Mouse (Mus musculus): Measurements from ENCODE around the gene Fam83e. TPM values are rescaled to one million over a fixed set of nuclear protein-coding genes. Genes with fewer than 3 reads are reported as not detected.

The Fam83e gene
- polyA plus RNA-seq, 1 experiment, result not detected

DNA sequence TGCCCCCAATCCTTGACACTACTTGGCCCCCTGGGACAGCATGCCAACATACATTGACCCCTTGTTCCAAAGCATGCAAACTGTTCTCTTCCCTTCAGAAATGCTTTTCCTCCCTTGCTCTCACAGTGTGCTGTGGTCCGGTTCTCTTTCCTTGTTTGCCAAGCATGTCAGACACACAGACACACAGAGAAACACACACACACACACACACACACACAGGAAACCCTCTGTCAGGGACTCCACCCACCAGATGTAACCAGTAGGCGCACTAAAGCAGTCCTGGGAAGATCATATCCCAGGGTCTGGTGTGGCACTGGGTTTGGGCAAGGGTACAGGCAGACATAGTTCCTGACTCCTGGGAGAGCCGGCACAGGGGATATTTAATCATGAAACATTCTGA is 34.2 kb upstream of the Fam83e start:
- Histone ChIP-seq H3K4me1 (ENCODE audit: control insufficient read depth, insufficient read depth, low read length) (no peaks in the 10 kb centered on the region), H3K27ac (ENCODE audit: insufficient read depth, low read length) (no peak overlapping the region), H3K4me3 (ENCODE audit: insufficient read depth, low read length) (no peak overlapping the region)
- TF ChIP-seq CTCF (IDR thresholded peaks at IDR 0.05; ENCODE audit: borderline replicate concordance, insufficient read depth, low read length), result no peak
- no peak for TF ChIP-seq POLR2A (IDR thresholded peaks at IDR 0.05; ENCODE audit: low read depth, low read length)

DNA sequence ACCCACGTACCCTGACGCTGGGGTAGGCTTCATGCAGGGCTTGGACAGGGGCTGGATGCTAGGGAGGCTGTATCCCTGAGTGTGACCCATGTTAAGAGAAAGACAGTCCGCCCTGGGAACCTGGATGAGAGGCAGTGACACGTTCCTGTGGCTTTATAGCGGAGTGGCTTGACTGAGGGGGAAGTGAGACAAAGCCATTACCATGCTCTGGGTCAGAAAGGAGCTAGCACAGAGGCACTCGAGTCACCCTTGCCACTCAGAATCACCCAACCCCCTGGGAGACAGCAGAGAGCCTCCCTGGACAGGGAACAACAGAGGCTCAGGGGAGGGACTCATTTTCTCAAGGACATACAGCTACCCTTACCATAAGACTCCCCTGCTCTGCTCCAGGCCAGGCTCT is 31.9 kb upstream of the Fam83e start:
- no peaks in the 10 kb centered on the region for H3K4me1 ChIP-seq (ENCODE audit: control insufficient read depth, insufficient read depth, low read length)
- no peak overlapping the region for H3K4me3 ChIP-seq (ENCODE audit: insufficient read depth, low read length)
- TF ChIP-seq POLR2A (IDR thresholded peaks at IDR 0.05; ENCODE audit: low read depth, low read length) (no peak), CTCF (IDR thresholded peaks at IDR 0.05; ENCODE audit: borderline replicate concordance, insufficient read depth, low read length) (no peak)
- H3K27ac ChIP-seq (ENCODE audit: insufficient read depth, low read length), result no peak overlapping the region

DNA sequence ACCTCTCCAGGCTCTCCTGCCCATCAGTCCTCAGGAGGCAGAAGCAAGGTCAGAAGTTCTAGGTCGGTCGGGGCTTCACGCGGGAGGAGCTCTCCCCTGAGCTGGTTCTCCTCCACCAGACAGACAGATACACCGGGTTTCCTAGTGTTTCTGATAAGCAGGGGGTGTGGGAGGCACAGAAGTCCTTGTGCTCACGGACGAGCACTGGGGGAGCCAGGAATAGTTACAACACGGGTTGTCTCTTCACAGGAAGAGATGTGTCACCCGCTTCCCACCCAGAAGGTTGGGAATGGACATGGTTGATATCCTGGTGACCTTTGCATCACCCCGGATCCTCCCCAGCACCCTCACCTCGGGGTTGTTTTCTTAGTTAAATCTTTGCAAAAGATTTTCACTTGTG is 31.2 kb upstream of the Fam83e start:
- no peak for TF ChIP-seq POLR2A (IDR thresholded peaks at IDR 0.05; ENCODE audit: low read depth, low read length)
- TF ChIP-seq CTCF (IDR thresholded peaks at IDR 0.05; ENCODE audit: borderline replicate concordance, insufficient read depth, low read length), result no peak
- Histone ChIP-seq H3K4me3 (ENCODE audit: insufficient read depth, low read length) (no peak overlapping the region), H3K4me1 (ENCODE audit: control insufficient read depth, insufficient read depth, low read length) (no peaks in the 10 kb centered on the region), H3K27ac (ENCODE audit: insufficient read depth, low read length) (no peak overlapping the region)

DNA sequence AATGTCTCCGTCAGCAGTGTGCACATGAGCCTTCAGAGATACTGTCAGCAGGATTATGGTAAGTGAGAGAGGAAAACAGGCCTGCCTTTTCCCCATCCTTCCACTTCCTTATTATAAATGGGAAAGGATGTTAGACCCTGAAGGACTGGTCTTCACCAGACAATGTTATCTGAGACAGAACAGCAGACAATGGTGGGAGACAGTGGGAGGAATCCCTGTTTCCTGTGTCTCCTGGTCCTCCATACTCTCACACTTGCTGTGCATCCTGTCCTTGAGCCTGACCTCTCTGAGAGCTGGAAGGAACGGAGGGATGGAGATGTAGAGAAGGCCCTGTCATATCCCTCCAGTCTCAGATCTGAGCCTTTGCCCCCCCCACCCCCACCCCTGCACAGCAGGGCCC is 28.6 kb upstream of the Fam83e start:
- Histone ChIP-seq H3K27ac (ENCODE audit: insufficient read depth, low read length) (no peak overlapping the region), H3K4me3 (ENCODE audit: insufficient read depth, low read length) (no peak overlapping the region), H3K4me1 (ENCODE audit: control insufficient read depth, insufficient read depth, low read length) (no peaks in the 10 kb centered on the region)
- no peak for TF ChIP-seq POLR2A (IDR thresholded peaks at IDR 0.05; ENCODE audit: low read depth, low read length)
- no peak for TF ChIP-seq CTCF (IDR thresholded peaks at IDR 0.05; ENCODE audit: borderline replicate concordance, insufficient read depth, low read length)

DNA sequence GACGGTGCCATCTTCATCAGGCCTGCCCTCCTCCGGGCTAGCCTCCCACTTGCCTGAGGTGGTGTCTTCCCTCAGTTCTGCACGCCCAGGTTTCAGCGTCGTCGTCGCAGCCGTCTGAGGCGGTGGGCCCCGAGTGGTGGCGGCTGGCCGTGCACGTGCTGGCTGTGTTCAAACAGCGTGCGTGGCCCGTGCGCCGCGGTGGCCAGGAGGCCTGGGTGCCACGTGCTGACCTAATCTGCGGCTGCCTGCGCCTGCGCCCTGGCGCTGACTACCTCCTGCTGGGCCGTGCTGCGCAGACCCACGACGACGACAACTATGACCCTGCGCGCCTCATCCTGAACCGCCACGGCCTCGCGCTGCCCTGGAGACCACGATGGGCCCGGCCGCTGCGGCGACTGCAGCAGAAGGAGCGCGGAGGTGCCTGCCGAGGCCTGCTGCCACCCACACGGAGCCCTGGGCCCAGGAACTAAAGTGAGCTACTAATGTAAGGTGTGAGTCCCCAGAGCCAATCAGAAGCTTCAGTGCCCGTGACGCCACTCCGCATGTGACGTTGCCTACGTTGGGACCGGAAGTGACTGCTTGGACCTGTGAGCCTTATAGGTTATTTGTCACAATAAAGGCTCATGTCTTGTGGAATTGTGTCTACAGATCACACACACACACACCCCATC is 27.0 kb upstream of the Fam83e start, which contains the start of gene Sec1:
TSS of gene Sec1 (minus strand) at position 482 of the 671 bp plus-strand sequence.
- H3K4me1 ChIP-seq (ENCODE audit: control insufficient read depth, insufficient read depth, low read length), result no peaks in the 10 kb centered on the region
- H3K4me3 ChIP-seq (ENCODE audit: insufficient read depth, low read length), result no peak within 1 kb of the TSS
- no peak within 1 kb of the TSS for H3K27ac ChIP-seq (ENCODE audit: insufficient read depth, low read length)
- no peak for TF ChIP-seq POLR2A (IDR thresholded peaks at IDR 0.05; ENCODE audit: low read depth, low read length)
- TF ChIP-seq CTCF (IDR thresholded peaks at IDR 0.05; ENCODE audit: borderline replicate concordance, insufficient read depth, low read length), result no peak

DNA sequence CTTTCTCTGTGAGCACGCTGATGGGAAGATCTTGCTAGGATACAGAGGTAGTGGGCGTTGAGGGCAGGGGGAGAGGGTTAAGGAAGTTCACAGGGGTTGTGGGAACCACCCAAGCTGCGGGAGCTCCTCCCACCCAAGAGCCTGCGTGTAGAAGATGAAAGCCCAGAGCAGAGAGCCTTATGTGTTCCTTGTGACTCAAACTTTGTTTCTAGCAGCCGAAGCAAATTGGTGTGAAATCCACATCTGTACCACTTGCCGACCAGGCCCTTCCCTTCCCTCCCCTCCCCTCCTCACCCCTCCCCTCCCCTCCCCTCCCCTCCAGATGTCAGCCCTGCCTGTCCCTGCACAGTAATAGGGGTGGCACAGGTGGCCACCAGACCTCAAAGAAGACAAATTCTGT is 25.9 kb upstream of the Fam83e start:
- Histone ChIP-seq H3K4me3 (ENCODE audit: insufficient read depth, low read length) (no peak overlapping the region), H3K27ac (ENCODE audit: insufficient read depth, low read length) (no peak overlapping the region), H3K4me1 (ENCODE audit: control insufficient read depth, insufficient read depth, low read length) (no peaks in the 10 kb centered on the region)
- TF ChIP-seq POLR2A (IDR thresholded peaks at IDR 0.05; ENCODE audit: low read depth, low read length) (no peak), CTCF (IDR thresholded peaks at IDR 0.05; ENCODE audit: borderline replicate concordance, insufficient read depth, low read length) (no peak)

DNA sequence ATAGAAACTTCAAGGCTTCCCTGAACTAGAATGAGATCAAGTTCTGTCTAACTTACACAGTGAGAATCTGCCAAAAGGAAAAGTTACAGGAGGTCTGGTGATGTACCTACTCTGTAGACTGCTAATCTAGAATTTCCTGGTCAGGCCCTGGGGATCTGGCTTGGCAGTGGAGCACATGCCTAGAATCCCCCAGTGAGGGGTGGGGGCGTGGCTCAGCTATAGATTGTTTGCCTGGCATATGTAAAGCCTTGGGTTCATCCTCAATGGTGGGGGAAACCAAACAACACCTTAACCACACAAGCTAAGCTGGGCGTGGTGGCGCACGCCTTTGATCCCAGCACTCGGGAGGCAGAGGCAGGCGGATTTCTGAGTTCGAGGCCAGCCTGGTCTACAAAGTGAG is 23.1 kb upstream of the Fam83e start:
- no peak for TF ChIP-seq CTCF (IDR thresholded peaks at IDR 0.05; ENCODE audit: borderline replicate concordance, insufficient read depth, low read length)
- TF ChIP-seq POLR2A (IDR thresholded peaks at IDR 0.05; ENCODE audit: low read depth, low read length), result no peak
- Histone ChIP-seq H3K27ac (ENCODE audit: insufficient read depth, low read length) (no peak overlapping the region), H3K4me1 (ENCODE audit: control insufficient read depth, insufficient read depth, low read length) (0 out of 2 replicates have a peak, but pooled peaks cover 4% of the 10 kb centered on the region), H3K4me3 (ENCODE audit: insufficient read depth, low read length) (no peak overlapping the region)

DNA sequence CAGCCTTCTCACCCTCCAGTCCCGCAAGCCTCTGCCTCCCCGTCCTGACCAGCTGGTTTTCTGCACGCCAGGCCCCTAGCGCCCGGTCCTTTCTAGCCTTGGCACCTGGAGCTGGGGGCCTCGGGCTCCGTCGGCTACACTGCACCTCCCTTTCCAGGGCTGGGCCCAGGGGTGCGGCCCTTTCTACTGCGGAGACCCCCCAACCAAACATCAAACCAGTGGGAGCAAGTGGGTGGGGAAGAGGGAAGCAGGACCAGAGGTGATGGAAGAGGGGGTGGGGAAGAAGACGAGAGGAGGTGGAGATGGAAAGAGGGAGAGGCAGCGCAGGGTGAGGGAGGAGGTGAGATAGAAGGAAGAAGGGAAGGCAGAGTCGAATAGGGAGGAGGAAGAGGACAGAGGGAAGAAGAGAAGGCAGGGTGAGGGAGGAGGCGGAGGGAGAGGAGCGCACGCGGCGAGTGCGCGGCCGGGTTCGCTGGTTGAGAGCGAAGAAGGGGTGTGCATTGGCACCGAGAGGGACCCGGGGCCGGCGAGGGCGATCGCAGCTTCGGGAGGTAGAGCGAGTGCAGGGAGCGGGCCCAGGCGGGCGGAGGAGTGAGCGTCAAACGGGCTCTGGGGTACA is 21.4 kb upstream of the Fam83e start, which contains the start of gene Car11:
TSS of gene Car11 (plus strand) at position 321 of the 619 bp plus-strand sequence.
- Histone ChIP-seq H3K4me1 (ENCODE audit: control insufficient read depth, insufficient read depth, low read length) (0 out of 2 replicates have a peak, but pooled peaks cover 4% of the 10 kb centered on the region), H3K4me3 (ENCODE audit: insufficient read depth, low read length) (peak within 1 kb of the TSS; percentile 9; the same call in 1 of the 2 replicates), H3K27ac (ENCODE audit: insufficient read depth, low read length) (no peak within 1 kb of the TSS)
- TF ChIP-seq CTCF (IDR thresholded peaks at IDR 0.05; ENCODE audit: borderline replicate concordance, insufficient read depth, low read length) (no peak), POLR2A (IDR thresholded peaks at IDR 0.05; ENCODE audit: low read depth, low read length) (no peak)

DNA sequence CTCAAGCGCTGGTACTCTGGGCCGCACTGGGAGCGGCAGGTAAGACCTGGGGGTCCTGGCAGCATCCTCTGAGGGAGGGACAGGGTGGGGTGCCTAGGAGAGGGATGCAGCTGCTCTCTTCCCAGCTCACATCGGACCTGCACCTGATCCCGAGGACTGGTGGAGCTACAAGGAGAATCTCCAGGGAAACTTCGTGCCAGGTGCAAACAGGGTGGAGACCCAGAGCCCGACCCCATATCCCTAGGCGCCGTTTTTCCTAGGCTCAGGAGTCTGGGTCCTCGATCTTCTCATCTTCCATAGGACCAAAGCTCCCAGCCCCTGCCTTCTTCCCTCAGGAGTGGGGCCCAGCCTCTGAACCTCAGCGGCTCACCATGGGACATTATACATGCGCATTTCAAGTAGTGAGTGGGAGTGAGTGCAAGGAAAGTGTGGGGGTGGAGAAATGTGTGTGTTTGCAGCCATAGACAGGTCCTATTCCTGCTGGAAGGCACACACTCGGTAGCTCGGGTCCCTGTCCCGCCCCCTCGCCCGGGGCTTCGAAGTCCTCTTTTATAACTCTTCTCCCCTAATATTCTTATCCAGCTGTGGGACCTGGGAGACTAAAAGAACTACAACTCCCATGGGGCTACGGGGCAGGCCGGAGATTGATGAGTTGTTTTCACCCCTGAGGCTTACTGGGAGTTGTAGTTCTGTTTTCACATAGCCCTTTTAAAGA is 20.6 kb upstream of the Fam83e start:
- TF ChIP-seq CTCF (IDR thresholded peaks at IDR 0.05; ENCODE audit: borderline replicate concordance, insufficient read depth, low read length) (no peak), POLR2A (IDR thresholded peaks at IDR 0.05; ENCODE audit: low read depth, low read length) (no peak)
- Histone ChIP-seq H3K4me3 (ENCODE audit: insufficient read depth, low read length) (peak overlapping the region; percentile 9; the same call in 1 of the 2 replicates), H3K27ac (ENCODE audit: insufficient read depth, low read length) (no peak overlapping the region), H3K4me1 (ENCODE audit: control insufficient read depth, insufficient read depth, low read length) (0 out of 2 replicates have a peak, but pooled peaks cover 4% of the 10 kb centered on the region)
